Mouse (Mus musculus): ENCODE data around the gene Igfbpl1. TPM values are rescaled to one million over a fixed set of nuclear protein-coding genes. Genes with fewer than 3 reads are reported as not detected.

The Igfbpl1 gene
- polyA plus RNA-seq, 1 experiment from 2014 or later: 67.0 TPM

GRCm38 (mm10) chr4:45819208-45819931, 7.4 kb downstream of the Igfbpl1 start:
- no peaks in the 10 kb centered on the region for H3K9me3 ChIP-seq
- H3K4me1 ChIP-seq (replicated peaks): peaks cover 83% of the 10 kb centered on the region
- ATAC-seq (ENCODE audit: low FRiP score): peak; percentile 63
- under 1% methylated on average over 17 of the region's 17 CpGs for WGBS
- H3K4me3 ChIP-seq: peak overlapping the region; percentile 28
- H3K4me2 ChIP-seq: peak overlapping the region; percentile 53
- peaks cover 12% of the 10 kb centered on the region for H3K36me3 ChIP-seq
- peak overlapping the region; percentile 97 for H3K27ac ChIP-seq
- H3K9ac ChIP-seq: peak overlapping the region; percentile 68
- H3K27me3 ChIP-seq: no peaks in the 10 kb centered on the region

- H3K36me3 ChIP-seq: peaks cover 18% of the 10 kb centered on the region
- H3K4me2 ChIP-seq: peak overlapping the region; percentile 53
- 0 out of 2 replicates have a peak overlapping the region, but pooled peaks have one; percentile 28 for H3K4me3 ChIP-seq
- H3K9me3 ChIP-seq: no peaks in the 10 kb centered on the region
- H3K27ac ChIP-seq: peak overlapping the region; percentile 97
- peak overlapping the region; percentile 68 for H3K9ac ChIP-seq
- WGBS: 5% methylated on average over 3 of the region's 4 CpGs
- peak; percentile 22 for ATAC-seq (ENCODE audit: low FRiP score)
- H3K4me1 ChIP-seq (replicated peaks): peaks cover 77% of the 10 kb centered on the region
- no peaks in the 10 kb centered on the region for H3K27me3 ChIP-seq
These were observed 7.9 kb downstream of the Igfbpl1 start for GRCm38 (mm10) chr4:45818814-45819207.

- H3K36me3 ChIP-seq: peaks cover 37% of the 10 kb centered on the region
- no peak overlapping the region for H3K9ac ChIP-seq
- no peak overlapping the region for H3K4me3 ChIP-seq
- no peak for ATAC-seq (ENCODE audit: low FRiP score)
- H3K4me1 ChIP-seq (replicated peaks): peaks cover 47% of the 10 kb centered on the region
- 0 out of 2 replicates have a peak overlapping the region, but pooled peaks have one; percentile 0 for H3K27ac ChIP-seq
- H3K4me2 ChIP-seq: no peak overlapping the region
- H3K9me3 ChIP-seq: no peaks in the 10 kb centered on the region
- H3K27me3 ChIP-seq: no peaks in the 10 kb centered on the region
- WGBS: 19% methylated on average over 7 of the region's 7 CpGs
These were observed 11.2 kb downstream of the Igfbpl1 start for GRCm38 (mm10) chr4:45815542-45815941.

- ATAC-seq (ENCODE audit: low FRiP score): no peak
- Histone ChIP-seq H3K9me3 (no peaks in the 10 kb centered on the region), H3K9ac (no peak overlapping the region), H3K4me2 (no peak overlapping the region), H3K4me1 (replicated peaks) (peaks cover 26% of the 10 kb centered on the region), H3K36me3 (peaks cover 49% of the 10 kb centered on the region), H3K27ac (no peak overlapping the region), H3K27me3 (no peaks in the 10 kb centered on the region), H3K4me3 (no peak overlapping the region)
- WGBS: 21% methylated on average over 8 of the region's 8 CpGs
These were observed 15.5 kb downstream of the Igfbpl1 start for GRCm38 (mm10) chr4:45811250-45811649.

- no peak overlapping the region for H3K4me2 ChIP-seq
- H3K4me3 ChIP-seq: no peak overlapping the region
- peak; percentile 62 for ATAC-seq (ENCODE audit: low FRiP score)
- H3K9me3 ChIP-seq: no peaks in the 10 kb centered on the region
- no peaks in the 10 kb centered on the region for H3K27me3 ChIP-seq
- WGBS: 35% methylated on average over 7 of the region's 7 CpGs
- H3K9ac ChIP-seq: no peak overlapping the region
- H3K27ac ChIP-seq: peak overlapping the region; percentile 9; the same call in 1 of the 2 replicates
- peaks cover 38% of the 10 kb centered on the region for H3K36me3 ChIP-seq
- H3K4me1 ChIP-seq (replicated peaks): peaks cover 19% of the 10 kb centered on the region
These were observed 18.7 kb downstream of the Igfbpl1 start for GRCm38 (mm10) chr4:45808034-45808433.

GRCm38 (mm10) chr4:45802900-45803299, 23.8 kb downstream of the Igfbpl1 start:
- H3K9me3 ChIP-seq: no peaks in the 10 kb centered on the region
- H3K36me3 ChIP-seq: peaks cover 18% of the 10 kb centered on the region
- WGBS: 94% methylated on average over 14 of the region's 14 CpGs
- H3K4me2 ChIP-seq: no peak overlapping the region
- no peak for ATAC-seq (ENCODE audit: low FRiP score)
- H3K27me3 ChIP-seq: no peaks in the 10 kb centered on the region
- peaks cover 33% of the 10 kb centered on the region for H3K4me1 ChIP-seq (replicated peaks)
- H3K27ac ChIP-seq: no peak overlapping the region
- H3K9ac ChIP-seq: no peak overlapping the region
- no peak overlapping the region for H3K4me3 ChIP-seq

GRCm38 (mm10) chr4:45799956-45800537, 26.7 kb downstream of the Igfbpl1 start:
- Histone ChIP-seq H3K4me1 (replicated peaks) (peaks cover 31% of the 10 kb centered on the region), H3K4me3 (no peak overlapping the region), H3K9ac (no peak overlapping the region), H3K36me3 (peaks cover 15% of the 10 kb centered on the region), H3K4me2 (0 out of 2 replicates have a peak overlapping the region, but pooled peaks have one; percentile 66), H3K27me3 (no peaks in the 10 kb centered on the region), H3K9me3 (no peaks in the 10 kb centered on the region), H3K27ac (peak overlapping the region; percentile 5; the same call in 1 of the 2 replicates)
- no peak for ATAC-seq (ENCODE audit: low FRiP score)
- WGBS: 45% methylated on average over 3 of the region's 3 CpGs

- no peaks in the 10 kb centered on the region for H3K27me3 ChIP-seq
- H3K9me3 ChIP-seq: no peaks in the 10 kb centered on the region
- WGBS: under 1% methylated on average over 26 of the region's 26 CpGs
- peak within 1 kb of the TSS; percentile 70 for H3K27ac ChIP-seq
- peak within 1 kb of the TSS; percentile 74 for H3K9ac ChIP-seq
- H3K36me3 ChIP-seq: peaks cover 15% of the 10 kb centered on the region
- ATAC-seq (ENCODE audit: low FRiP score): peak; percentile 79
- peaks cover 31% of the 10 kb centered on the region for H3K4me1 ChIP-seq (replicated peaks)
- peak within 1 kb of the TSS; percentile 52 for H3K4me3 ChIP-seq
- H3K4me2 ChIP-seq: peak within 1 kb of the TSS; percentile 66
These were observed 27.8 kb downstream of the Igfbpl1 start, which contains the start of gene Aldh1b1 for GRCm38 (mm10) chr4:45798964-45799363. Gene Aldh1b1 (plus strand): TSS chr4:45799022.

GRCm38 (mm10) chr4:45796760-45797159, 30.0 kb downstream of the Igfbpl1 start:
- no peak for ATAC-seq (ENCODE audit: low FRiP score)
- Histone ChIP-seq H3K4me3 (no peak overlapping the region), H3K4me1 (replicated peaks) (peaks cover 31% of the 10 kb centered on the region), H3K36me3 (no peaks in the 10 kb centered on the region), H3K27me3 (no peaks in the 10 kb centered on the region), H3K4me2 (no peak overlapping the region), H3K9me3 (no peaks in the 10 kb centered on the region), H3K27ac (no peak overlapping the region), H3K9ac (no peak overlapping the region)
- 70% methylated on average over 5 of the region's 5 CpGs for WGBS

GRCm38 (mm10) chr4:45795191-45795811, 31.4 kb downstream of the Igfbpl1 start:
- under 1% methylated on average over 12 of the region's 12 CpGs for WGBS
- H3K4me2 ChIP-seq: peak overlapping the region; percentile 52

GRCm38 (mm10) chr4:45790018-45790417, 36.7 kb downstream of the Igfbpl1 start:
- Histone ChIP-seq H3K27ac (no peak overlapping the region), H3K4me1 (replicated peaks) (peaks cover 23% of the 10 kb centered on the region), H3K4me2 (no peak overlapping the region), H3K27me3 (no peaks in the 10 kb centered on the region), H3K9ac (no peak overlapping the region), H3K36me3 (no peaks in the 10 kb centered on the region), H3K4me3 (no peak overlapping the region), H3K9me3 (no peaks in the 10 kb centered on the region)
- no peak for ATAC-seq (ENCODE audit: low FRiP score)
- WGBS: 59% methylated on average over 2 of the region's 2 CpGs

More at GRCm38 (mm10) chr4:45795191-45795811, 31.4 kb downstream of the Igfbpl1 start:
- Histone ChIP-seq H3K9ac (peak overlapping the region; percentile 51; the same call in 1 of the 2 replicates), H3K36me3 (no peaks in the 10 kb centered on the region), H3K27ac (peak overlapping the region; percentile 35; the same call in 1 of the 2 replicates), H3K4me1 (replicated peaks) (peaks cover 25% of the 10 kb centered on the region), H3K9me3 (no peaks in the 10 kb centered on the region), H3K4me3 (peak overlapping the region; percentile 24), H3K27me3 (no peaks in the 10 kb centered on the region)
- ATAC-seq (ENCODE audit: low FRiP score): peak; percentile 63

- WGBS: 59% methylated on average over 13 of the region's 13 CpGs
- Histone ChIP-seq H3K36me3 (no peaks in the 10 kb centered on the region), H3K4me1 (replicated peaks) (peaks cover 23% of the 10 kb centered on the region), H3K27me3 (0 out of 2 replicates have a peak, but pooled peaks cover 1% of the 10 kb centered on the region), H3K4me3 (no peak overlapping the region), H3K4me2 (no peak overlapping the region), H3K9ac (no peak overlapping the region), H3K9me3 (no peaks in the 10 kb centered on the region), H3K27ac (peak overlapping the region; percentile 18)
- no peak for ATAC-seq (ENCODE audit: low FRiP score)
These were observed 37.3 kb downstream of the Igfbpl1 start for GRCm38 (mm10) chr4:45789263-45789958.
